Mouse (Mus musculus) adrenal gland, adult (tissue): Measurements from ENCODE around the gene Bud13.
A peak's percentile ranks its signal among the peaks of the same experiment; 100 is the strongest.

Experiments used
- DNase-seq, 2 experiments: peaks; one replicate each; pipeline ENCODE4 v3.0.0; 2022 to 2023; ENCODE audit warnings: low spot score in 1 of 2; ENCODE audit not compliant: inconsistent age in 2 of 2

Bud13 gene

DNA sequence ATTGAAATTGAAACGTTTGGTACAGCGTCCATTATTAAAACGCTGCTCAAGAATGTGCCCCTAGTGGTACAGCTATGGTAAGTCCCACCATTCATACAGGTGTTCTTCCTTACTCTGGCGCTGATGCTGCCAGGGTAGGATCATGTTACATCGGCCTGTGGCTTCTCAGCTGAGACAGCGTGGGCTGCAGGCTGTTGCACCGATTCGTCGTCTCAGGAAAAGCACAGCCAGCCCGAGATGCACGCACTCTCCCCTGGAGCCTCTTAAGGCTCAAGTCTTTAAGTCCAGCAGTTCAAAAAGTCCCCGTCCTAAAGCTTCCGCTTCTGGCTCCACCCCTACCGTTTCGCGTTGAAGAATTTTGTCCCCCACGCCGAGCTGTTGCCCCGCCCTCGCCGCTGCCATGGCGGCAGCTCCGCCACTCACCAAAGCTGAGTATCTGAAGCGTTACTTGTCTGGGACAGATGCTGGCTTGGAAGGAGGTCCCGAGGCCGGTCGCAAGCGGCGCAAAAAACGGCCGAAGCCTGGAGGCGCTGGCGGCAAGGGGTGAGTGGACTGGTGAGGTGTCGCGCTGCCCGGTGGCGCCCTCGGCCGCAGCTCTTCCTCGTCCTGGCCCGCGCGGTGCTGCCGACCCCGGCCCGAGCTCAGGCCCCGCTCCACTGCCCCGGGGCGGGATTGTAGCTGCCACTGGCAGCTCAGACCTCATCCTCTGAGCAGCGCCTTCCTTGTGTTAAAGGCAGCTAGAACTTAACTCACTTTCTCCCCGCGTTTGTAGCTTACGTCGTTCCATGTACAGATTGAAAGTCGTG is at the start of gene Bud13:
Gene Bud13, plus strand, starts transcription at position 378 of the 806 bp plus-strand sequence.
- DNase-seq, result peak; percentile 93 to 99

DNA sequence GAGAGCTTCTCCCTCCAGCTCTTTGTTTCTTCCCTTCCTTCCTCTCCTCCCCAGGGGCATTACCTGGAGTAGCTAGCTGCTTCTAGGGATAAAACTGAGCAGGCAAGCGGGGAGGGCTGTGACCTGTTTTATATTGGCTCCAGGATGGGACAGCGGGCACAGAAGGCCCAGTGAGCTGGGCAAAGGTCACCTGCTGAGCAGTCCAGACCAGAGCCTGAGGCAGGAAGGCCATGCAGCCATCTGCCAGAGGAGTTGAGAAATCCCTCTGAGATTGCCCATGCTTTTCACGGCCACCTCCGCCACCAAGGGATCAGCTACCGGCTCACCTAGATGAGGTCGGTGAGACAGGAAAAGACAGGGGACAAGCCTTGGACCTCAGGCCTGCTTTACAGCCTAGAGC is 47.6 kb upstream of the Bud13 start:
- DNase-seq, result peak in 1 of 2 experiments; percentile 69

DNA sequence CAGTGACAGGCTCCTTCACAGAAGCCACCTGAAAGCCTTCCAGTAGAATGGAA is 47.4 kb upstream of the Bud13 start, which contains the start of gene Apoc3:
Gene Apoc3, minus strand, starts transcription at position 41 of the 53 bp plus-strand sequence.
- DNase-seq, result no peak

DNA sequence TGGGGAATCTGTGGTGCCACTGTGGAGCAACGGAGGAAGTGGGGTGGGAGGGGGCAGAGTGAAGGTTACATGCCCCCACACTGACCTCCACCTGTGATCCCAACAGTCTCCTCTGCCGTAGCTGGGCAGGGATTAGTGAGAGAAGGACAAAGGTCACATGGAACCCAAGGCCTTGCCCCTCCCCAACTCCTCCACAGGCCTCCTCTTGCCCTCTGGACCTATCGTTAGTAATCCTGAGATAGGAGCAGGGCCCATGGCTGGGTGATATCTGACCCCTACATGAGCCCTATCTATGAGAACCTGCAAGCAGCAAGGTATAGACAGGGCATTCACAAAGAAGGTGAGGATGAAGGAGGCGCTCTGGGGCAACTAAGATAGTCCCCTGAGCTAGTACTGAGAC is 47.2 kb upstream of the Bud13 start:
- no peak for DNase-seq

DNA sequence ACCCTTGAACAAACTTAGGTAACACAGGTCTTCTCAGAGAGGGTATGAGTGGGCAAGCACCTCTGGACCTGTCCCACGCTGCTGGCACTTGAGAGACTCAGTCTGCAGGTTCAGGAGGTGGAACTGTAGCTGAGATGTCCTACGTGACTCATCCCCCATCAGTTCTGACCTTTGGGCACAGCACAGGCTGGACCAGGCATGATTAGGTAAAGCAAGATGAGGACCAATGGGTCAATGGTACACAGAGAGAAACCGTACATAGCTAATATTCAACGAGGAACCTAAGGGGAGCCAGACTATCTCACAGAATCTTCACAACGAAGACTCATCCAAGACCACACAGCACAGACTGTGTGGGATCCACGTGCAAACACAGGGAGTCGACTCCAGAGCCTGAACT is 44.0 kb upstream of the Bud13 start:
- DNase-seq, result no peak

DNA sequence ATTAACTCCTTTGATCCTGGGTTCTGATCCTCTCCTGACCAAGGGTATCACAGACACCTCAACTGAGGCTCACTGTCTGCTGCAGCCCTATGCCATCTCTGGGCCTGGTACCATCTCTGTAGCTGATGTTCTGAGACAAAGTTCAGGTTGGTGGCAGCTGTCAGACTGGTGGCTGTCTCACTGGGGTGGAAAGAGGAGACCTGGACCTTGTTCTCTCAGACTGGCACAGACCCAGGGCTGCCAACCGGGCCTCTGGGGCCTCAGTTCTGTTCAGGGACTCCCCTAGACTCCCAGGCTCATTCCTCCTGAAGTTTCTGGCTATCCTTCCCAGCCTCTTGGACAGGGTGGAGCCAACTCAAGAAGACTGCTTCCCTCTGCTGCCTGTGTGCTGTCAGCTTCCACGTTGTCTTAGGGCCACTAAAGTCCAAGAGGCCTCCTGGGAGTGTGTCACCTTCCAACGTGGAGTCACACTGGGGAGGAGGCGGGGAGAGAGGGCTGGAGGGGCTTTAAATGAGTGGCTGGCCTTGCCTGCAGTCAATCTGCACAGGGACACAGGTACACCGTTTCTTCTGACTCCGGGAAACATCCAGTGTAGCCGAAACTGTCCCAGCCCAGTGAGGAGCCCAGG is 42.2 kb upstream of the Bud13 start, which contains the start of gene Apoa4:
Gene Apoa4, plus strand, starts transcription at position 171 of the 628 bp plus-strand sequence.
- DNase-seq, result no peak

DNA sequence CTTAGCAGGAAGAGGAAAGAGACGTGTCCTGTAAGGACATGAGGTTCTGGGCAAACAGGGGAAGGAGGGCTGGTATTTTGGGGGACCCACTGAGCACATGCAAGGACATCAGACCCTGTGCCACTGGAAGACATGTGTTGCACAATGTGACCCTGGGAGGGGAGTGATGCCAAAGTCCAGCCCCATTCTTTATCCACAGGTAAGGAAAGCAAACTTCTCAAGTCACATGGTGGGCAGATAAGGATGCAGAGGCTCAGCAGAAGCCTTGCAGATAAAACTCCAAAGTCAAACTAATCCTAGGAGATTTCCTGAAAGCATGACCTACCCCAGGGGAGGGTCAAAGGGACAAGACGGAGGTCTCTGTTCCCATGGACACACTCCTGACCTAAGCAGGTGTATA is 41.0 kb upstream of the Bud13 start:
- no peak for DNase-seq

DNA sequence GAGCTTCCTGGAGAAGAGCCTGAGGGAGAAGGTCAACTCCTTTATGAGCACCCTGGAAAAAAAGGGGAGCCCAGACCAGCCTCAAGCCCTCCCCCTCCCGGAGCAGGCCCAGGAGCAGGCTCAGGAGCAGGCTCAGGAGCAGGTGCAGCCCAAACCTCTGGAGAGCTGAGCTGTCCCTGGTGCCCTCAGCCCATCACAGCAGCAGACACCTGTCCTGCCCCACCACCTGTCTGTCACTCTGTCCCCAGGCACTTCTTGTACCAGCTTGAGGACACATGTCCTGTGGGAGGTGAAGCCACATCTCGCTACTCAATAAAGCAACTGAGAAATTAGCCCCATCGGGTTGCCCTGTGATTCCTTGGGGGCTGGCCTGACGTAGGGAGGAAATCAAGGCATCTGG is 39.7 kb upstream of the Bud13 start:
- no peak for DNase-seq

DNA sequence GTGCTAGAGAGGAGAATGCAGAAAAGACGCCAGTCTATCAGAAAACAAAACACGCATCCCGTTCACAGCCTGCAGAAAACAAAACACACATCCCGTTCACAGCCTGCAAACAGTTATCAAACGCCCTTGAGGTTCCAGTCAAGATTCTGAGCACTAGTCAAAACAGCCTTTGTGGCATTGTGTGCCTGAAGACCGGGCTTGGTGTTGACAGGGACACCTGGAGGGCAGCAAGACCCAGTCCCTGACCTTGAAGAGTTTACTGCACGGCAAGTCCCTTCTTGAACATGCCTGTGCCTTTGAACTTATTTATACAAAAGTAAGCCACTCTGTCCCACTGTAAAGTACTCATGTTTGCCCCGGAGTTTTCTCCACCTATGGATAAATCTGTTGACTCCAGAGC is 39.2 kb upstream of the Bud13 start:
- DNase-seq, result no peak

DNA sequence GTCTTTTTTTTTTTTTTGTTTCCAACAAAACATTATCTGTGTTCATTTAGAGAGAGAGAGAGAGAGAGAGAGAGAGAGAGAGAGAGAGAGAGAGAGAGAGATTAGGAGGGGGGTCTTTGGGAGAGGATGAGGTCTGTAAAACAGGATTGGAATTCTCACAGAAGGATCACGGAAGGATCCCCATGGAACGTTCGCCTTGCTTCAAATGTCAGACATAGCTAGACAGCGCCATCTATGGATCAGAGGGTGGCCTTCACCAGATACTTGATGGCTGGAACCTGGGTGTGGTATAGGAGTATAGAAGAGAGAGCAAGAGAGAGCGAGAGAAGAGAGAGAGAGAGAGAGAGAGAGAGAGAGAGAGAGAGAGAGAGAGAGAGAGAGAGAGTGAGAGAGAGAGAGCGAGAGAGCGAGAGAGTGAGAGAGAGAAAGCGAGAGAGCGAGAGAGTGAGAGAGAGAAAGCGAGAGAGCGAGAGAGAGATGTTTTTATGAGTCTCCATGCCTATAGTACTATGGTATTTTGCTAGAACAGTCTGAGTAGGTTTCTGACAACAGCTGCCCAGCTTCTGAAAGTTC is 36.0 kb upstream of the Bud13 start:
- peak; percentile 48 to 84 for DNase-seq

DNA sequence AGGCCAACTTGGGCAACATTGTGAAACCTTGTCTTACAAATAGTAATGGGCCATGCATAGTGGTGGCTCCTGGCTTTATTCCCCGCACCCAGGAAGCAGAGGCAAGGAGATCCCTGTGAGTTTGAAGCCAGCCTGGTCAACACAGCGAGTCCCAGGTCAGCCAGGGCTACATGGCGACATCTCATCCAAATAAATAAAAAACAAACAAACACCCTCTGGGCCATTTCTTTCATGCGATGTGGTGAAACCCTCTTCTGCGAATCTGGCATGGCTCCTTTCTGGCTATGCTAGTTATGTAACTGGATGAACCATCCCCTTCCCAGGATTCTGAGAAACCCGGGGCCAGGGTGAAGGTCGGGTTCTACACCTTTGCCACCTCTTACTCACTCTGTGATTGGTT is 26.6 kb upstream of the Bud13 start:
- peak in 1 of 2 experiments; percentile 52 for DNase-seq

DNA sequence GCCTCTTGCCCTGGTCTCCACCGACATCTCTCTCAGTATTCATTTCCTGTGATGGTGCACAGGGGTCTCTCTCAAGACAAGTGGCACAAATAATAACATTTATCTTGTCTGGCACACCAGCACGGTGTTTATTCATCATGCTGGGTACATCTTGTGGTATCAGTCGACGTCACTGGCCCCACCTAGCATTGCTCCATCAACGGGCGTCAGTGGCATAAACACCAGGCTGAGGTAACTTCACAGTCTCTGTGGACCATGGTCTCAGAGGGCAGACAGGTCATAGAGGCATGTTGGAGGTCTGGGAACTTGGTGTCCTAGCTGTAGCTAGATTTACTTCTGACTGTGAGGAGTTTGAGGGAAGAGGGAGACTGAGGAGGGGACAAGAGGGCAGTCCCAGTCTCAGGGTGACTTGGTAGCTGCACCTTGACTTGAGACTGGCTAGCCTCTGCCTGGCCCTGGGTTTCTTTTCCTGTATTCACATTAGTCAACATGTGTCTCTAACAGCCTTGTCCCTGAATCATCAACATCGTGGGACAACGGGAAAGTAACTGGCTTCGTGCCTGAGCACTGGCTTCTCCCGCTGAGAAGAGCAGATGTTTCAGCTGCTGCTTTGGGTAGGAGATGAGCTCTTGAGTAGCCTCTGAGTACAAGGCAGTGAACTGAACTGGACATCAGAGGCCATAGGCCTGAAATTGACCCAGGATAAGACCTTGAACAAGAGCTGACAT is 26.0 kb upstream of the Bud13 start:
- peak in 1 of 2 experiments; percentile 80 for DNase-seq

DNA sequence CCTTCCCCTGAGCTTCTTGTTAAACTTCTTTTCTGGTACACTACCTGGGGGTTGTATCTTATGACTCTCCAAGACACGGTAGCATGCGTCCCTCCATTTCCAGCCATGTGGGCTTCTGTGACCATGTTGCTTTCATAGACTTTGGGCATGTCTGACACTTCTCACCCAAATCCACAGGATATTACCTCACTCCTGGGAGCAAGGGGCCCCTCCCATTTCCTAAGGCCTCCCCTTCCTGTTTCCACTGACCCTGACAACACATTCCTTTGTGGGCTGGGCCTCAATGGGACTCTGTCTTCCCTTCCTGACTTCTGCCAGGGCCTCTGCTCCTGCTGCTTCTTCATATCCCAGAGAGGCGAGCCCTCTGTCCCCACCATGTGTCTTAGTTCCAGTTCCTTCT is 25.3 kb upstream of the Bud13 start:
- DNase-seq, result peak in 1 of 2 experiments; percentile 52

DNA sequence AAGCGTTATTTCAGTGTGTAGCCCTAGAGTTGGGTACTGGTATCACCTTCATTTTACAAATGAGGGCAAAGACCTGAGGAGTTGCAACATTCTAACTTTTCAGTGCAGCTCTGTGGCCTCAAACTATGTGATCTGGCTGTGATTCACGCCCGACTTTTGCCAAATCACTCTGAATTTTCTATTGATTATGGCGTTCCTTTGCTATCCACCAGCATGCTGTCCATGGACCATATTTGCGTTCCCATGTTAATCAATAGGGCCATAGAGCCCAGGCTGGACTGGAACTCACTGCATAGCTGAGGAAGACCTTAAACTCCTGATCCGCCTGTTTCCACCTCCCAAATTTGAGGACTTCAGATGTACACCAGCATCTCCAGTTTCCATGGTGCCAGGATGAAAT is 23.7 kb upstream of the Bud13 start:
- no peak for DNase-seq

DNA sequence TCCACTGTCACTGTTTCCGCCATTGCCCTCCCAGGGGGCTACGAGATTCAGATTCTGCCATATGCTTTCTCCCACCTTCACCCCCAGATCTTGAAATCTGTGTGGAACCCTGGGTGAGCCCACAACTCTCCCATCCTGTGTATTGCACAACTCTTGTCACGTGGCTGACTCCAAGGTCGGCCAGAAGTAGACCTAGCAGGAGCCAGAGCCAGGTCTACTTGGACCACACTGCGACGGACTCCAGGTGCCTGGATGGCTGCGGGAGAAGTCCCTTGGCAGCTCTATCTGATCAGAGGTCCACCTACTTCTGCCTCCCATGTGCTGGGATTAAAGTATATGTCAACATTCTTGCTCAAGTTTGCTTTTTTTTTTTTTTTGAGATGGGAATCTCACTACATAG is 21.7 kb upstream of the Bud13 start:
- peak; percentile 34 to 65 for DNase-seq

DNA sequence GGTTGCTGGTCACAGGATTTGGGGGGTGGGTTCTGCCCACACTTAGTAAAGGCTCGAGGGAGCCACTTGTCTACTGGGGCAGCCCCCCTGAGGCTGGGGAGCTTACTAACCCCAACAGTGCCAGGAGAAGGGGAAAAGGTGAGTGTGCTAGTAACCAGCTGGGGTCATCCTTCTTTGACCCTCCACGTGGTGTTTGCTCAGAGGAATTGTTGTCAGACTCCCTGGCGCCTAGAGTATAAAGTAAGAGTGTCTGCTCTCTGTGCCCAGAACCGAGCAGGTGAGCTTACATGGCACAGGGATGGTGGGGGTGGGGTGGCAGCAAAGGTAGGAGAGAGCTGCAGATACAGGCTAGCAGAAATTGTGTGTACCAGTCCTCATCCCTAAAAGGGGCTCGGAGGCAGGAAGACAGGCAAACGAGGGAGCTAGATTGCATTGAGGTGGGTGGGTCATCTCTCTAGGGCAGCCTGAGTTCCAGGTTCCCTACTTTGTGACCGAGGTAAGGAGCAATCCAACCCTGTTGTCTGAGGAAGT is 14.4 kb upstream of the Bud13 start, which contains the start of gene Apoa5:
Gene Apoa5, plus strand, starts transcription at position 291 of the 531 bp plus-strand sequence.
- DNase-seq, result no peak

DNA sequence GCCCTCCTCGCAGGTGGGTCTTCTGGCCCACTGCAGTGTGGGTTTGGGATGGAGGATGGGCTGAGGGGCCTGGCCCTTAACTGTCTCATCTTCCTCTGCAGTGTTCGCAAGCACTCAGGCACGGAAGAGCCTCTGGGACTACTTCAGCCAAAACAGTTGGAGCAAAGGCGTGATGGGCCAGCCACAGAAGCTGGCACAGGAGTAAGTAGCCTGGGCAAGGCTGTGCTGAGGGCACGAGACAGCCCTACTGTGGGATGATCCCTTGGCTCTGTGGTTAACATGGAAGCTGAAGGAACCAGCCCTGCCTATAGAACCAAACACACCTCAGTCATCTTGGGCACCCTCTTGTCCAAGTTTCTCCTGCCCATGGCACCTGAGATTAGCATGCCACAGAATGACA is 13.7 kb upstream of the Bud13 start:
- DNase-seq, result no peak

DNA sequence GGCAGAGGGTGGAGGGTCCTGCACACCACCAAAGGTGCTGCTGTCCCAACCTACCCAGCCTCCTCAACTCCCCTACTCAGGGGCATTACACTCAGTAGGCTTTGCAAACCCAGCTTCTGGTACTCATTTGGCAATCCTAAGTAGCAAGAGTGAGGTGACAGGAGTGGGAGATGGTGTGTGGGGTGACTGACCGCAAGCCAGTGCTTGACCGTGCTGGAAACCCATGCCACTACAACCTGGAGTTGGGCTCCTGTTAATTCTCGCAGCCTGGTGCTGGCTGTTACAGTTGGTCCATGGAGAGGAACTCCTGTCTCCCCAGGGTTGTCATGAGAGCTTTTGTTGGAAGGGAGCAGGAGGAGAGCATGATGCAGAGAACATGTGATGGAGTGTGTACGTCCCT is 12.0 kb upstream of the Bud13 start:
- DNase-seq, result no peak

DNA sequence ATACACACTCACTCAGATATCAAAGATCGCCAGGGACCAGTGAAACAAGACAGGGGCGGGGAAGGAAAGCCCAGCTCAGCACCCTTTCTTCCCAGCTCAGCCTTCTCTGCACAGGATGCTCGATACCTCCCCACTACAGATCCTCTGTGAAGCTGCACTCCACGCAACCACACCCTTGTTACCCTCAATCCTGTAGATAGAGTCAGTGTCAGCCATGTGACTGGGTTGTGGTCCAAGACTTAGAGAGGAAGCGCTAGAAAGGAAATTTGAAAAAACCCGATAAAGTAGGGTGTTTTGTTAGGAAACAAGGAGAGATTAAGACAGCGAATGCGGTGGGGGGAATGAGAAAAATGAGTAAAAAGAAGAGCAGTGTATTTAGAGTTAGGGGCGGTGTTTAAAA is 10.7 kb upstream of the Bud13 start:
- no peak for DNase-seq

DNA sequence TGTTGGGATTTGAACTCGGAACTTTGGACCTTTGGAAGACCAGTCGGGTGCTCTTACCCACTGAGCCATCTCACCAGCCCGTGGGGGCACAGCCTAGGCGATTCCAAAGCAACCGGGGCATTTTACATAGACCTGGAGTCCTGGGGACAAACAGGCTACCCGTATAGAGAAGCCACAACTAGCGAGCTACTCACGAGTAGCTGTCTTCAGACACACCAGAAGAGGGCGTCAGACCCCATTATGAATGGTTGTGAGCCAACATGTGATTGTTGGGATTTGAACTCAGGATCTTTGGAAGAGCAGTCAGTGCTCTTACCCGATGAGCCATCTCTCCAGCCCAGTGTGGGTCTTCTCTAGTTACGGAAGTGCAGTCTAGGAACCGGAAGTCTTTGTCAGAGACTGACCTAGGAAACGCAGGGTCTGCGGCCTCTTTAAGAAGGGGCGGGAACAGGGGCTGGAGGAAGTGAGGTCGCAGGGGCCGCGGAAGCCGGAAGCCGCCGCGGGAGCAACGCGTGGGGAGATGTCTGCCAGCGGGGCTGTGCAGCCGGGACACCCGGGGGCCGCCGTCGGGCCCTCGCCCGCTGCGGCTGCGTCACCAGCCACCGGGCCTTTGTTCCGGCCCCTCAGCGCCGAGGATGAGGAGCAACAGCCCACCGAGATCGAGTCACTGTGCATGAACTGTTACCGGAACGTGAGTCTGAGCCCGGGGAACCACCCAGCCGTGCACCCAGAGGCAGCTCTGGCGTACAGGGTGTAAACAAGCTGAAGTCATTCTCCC is 9.9 kb upstream of the Bud13 start, which contains the start of gene Zpr1:
Gene Zpr1, plus strand, starts transcription at position 388 of the 778 bp plus-strand sequence.
- peak; percentile 92 to 97 for DNase-seq

DNA sequence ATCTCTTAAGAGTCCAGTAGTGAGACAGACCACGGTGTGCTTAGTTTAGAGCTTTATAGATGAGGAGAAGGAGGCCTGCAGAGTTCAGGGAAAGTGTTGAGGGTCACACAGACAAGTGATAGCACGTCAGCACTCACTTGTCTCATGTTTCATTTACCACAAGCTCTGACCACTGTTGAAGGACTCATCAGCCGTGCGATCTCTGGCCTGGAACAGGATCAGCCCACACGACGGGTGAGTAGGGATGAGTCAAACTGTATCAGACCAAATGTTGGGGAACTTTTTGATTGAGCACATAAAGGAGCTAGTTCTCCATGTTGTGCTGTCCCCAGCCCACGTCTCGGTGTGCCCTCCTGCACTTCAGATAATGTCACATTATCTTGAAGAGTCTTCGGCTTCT is 8.3 kb upstream of the Bud13 start:
- no peak for DNase-seq
